Mouse (Mus musculus): ENCODE results near the gene Lgr5. TPM values are rescaled to one million over a fixed set of nuclear protein-coding genes. Genes with fewer than 3 reads are reported as not detected.

The Lgr5 gene
- total RNA-seq, 2 experiments from 2014 or later = 2.8 to 3.6 TPM

DNA sequence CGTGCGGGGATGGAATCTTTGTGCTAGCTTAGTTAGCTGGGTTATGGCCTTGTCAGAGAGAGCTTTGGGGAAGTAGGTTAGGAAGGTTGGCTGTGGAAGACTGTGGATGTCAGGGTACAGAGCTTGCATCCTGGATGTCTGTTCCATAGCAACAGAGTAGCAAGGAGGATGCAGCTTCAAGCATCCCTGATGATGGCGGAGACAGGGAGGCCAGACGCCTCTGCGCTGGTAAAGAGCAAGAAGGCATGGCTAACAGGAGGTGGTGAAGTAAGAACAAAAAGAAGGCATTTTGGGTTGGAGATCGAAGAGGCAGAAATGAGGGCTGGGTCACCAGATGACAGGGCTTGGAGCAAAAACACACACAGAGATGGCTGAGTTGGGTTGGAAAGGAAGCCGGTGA, 118.9 kb downstream of the Lgr5 start:
- intact Hi-C loops (cut with DNase I) = no loop called here
- DNase-seq (ENCODE audit: low spot score in 2 of 2) = no peak

- intact Hi-C loops (cut with DNase I) = no loop called here
These were observed 119.6 kb downstream of the Lgr5 start for GRCm38 (mm10) chr10:115467985-115468384.

DNA sequence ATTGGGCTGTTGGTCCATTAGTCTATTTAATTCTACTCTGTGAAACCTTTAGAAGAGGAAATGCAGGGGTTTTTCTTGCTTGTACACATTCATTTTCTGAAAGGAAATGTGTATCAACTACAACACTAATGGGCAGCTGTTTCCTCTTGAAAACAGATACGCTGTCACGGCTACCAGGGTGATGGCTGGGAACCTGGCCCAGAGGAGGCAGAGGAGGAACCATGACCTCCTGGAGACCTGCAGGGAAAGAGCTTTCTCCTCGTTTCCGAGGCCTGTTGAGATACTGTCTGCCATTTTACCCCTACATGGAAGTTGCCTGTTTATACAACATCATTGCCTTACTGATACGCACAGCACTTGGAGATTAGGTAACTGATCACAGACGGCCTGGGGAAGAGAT, 121.8 kb downstream of the Lgr5 start:
- intact Hi-C loops (cut with DNase I) = no loop called here
- no peak for DNase-seq (ENCODE audit: low spot score in 2 of 2)

More at GRCm38 (mm10) chr10:115467985-115468384, 119.6 kb downstream of the Lgr5 start:
- no peak for DNase-seq (ENCODE audit: low spot score in 2 of 2)

DNA sequence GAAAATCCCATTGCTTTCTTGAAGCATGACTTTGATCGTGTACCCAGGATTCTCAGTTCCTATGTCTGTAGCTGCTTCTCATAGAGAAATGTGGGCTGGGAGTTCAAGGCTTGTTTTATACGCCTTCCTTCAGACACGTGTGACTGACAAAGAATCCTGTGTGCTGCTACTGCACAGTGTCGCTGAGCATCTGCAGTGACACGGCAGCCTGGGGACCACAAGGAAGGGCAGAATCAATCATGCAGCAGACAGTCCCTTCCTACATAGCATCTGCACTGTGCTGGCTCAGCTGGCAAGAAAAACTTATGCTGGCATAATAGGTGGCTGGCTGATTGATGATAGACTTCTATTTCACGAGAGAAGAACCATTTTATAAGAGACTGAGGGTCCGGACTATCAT, 122.5 kb downstream of the Lgr5 start:
- intact Hi-C loops (cut with DNase I) = no loop called here
- no peak for DNase-seq (ENCODE audit: low spot score in 2 of 2)

DNA sequence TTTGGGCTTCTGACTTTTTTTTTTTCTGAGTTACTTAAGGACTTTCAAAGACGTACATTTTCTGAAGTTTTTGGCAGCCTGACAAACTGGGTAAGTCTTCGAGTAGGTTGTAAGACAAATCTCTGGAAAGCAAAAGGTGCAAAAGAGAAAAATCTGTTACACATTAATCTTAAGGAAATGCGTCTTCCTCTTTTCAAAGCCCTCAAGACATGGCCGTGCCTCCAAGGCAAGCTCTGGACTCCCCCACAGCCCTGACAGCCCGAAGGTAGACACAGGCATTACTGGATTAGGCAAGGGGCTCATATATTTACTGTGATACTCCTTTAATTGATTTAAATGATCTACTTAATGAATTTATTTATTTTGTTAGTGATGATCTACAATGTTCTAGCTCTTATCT, 124.9 kb downstream of the Lgr5 start:
- intact Hi-C loops (cut with DNase I) = no loop called here

DNA sequence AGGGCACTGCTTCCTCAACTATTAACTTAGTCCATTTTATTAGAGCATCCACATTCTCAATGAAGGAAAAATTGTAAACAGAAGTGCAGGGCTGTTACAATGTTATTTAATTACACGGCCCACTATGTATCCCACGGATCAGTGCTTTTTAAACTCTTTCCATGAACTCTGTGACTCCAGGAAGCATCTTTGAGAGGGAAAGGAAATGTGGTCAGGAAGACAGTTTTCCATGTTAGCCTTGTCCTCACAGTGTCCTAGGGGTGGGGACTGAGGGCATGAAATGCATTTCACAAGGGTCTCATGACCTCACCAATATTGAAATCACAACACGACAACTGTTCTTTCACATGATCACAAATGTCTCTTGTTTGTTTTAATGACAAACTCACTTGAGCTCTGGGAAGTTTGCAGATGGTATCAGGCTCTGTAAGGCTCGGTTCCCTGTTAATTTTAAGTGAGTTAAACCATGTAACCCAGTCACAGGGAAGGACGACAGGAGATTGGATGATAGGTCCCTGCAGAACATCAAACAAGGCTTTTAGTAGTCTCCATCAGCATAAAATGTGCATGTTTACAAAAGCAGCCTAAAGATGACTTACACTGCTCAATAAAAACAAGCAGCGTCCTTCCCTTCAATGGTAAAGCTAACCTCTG, 130.1 kb downstream of the Lgr5 start:
- intact Hi-C loops (cut with DNase I) = no loop called here

More for the DNA sequence above, 124.9 kb downstream of the Lgr5 start:
- DNase-seq (ENCODE audit: low spot score in 2 of 2) = no peak

DNA sequence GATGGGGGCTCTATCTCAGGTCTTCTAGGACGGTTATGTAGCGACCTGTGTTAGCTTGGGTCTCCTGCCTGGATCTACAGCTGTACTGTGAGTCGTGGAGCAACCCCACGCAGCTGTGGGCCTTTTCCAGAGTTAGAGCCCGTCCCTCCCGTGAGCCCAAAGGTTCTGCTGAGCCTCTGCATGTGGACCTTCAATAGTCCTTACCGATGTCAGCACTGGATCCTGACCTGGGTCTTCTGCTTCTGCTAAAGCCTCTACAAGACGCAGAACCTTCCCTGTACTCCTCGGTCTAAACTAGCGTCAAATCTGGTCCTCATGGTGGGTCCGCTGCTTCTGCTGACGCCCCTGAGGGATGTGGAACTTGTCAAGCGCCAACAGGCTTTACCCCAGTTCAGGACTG, 139.0 kb downstream of the Lgr5 start:
- intact Hi-C loops (cut with DNase I) = no loop called here
- DNase-seq (ENCODE audit: low spot score in 2 of 2) = no peak

More for the DNA sequence above, 130.1 kb downstream of the Lgr5 start:
- DNase-seq (ENCODE audit: low spot score in 2 of 2) = no peak

DNA sequence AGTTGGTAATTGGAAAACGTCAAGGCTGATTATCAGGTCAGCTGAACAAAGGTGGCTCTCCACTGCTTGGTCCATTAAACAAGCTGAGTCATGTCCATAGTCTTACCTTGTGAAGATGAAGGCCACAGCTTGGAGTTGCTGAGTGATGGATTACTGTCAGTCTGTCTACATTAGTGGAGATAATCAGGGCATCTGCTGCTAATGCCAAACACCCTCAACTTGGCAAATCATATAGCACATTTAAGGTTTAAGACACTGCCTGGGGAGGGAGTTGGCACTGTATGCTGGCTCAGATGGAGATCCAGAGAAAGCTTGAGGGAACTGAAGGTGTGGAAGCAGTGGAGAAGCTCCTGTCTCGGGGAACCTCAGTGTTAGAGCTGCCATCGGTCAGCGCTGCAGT, 150.3 kb downstream of the Lgr5 start:
- no peak for DNase-seq (ENCODE audit: low spot score in 2 of 2)
- intact Hi-C loops (cut with DNase I) = loop anchor here (10.0 kb wide), 2 partner anchors 178 to 548 kb away; no protein-coding TSS in a partner anchor

- intact Hi-C loops (cut with DNase I) = no loop called here
- no peak for DNase-seq (ENCODE audit: low spot score in 2 of 2)
These were observed 162.2 kb downstream of the Lgr5 start for GRCm38 (mm10) chr10:115425351-115425750.

- DNase-seq (ENCODE audit: low spot score in 2 of 2) = no peak
- intact Hi-C loops (cut with DNase I) = no loop called here
These were observed 165.6 kb downstream of the Lgr5 start for GRCm38 (mm10) chr10:115421976-115422375.

- intact Hi-C loops (cut with DNase I) = no loop called here
- DNase-seq (ENCODE audit: low spot score in 2 of 2) = no peak
These were observed 173.5 kb downstream of the Lgr5 start for GRCm38 (mm10) chr10:115414056-115414455.

DNA sequence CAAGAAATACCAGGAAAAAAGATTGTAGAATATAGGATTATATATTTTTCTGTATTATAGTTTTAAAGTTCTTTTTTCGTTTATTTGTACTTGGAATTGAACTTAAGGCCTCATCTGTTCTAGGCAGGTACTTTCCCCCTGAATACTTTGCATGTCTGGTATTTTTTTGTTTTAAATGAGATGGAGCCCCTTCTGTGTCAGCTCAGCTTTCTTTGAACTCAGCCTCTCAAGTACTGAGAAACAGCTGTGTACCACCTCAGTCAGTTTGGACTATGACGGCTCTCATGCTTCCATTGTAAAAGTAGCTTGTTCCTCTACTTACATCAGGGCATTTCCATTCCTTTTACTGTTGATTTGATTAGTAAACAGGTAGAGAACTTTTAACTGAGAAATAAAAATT, 174.1 kb downstream of the Lgr5 start:
- intact Hi-C loops (cut with DNase I) = no loop called here
- no peak for DNase-seq (ENCODE audit: low spot score in 2 of 2)

DNA sequence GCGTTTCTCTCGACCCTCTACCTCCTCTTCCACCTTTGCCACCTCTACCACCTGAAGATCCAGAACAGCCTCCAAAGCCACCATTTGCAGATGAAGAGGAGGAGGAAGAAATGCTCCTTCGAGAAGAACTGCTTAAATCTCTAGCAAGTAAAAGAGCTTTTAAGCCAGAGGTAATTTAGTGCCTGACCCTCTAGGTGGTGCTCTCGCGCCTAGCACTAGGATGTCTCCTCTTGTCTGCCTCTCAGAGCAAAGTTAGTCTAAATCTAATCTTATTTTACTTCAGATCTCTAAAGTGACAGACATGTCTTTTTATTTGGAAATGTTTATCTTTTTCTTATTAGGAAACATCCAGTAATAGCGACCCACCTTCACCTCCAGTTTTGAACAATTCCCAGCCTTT, 181.2 kb downstream of the Lgr5 start:
- DNase-seq (ENCODE audit: low spot score in 2 of 2) = peak; percentile 55 to 72
- intact Hi-C loops (cut with DNase I) = loop anchor here (10.0 kb wide), 1 partner anchor 208 kb away; no protein-coding TSS in a partner anchor

Other genes starting within 250 kb of the Lgr5 start
- 10 to 100 TPM; 52.6 to 57.6 TPM for gene Tmem19, start 225.3 kb downstream of the Lgr5 start, total RNA-seq (2021)
- gene Thap2, start 203.3 kb downstream of the Lgr5 start, total RNA-seq (2021) = 10 to 100 TPM; 10.7 to 13.1 TPM
- gene Zfc3h1, start 202.8 kb downstream of the Lgr5 start, total RNA-seq (2021) = 10 to 100 TPM; 50.9 to 52.6 TPM
- gene A930009A15Rik, start 17.8 kb downstream of the Lgr5 start, total RNA-seq (2021) = under 1 TPM; 0.57 to 0.72 TPM
- 1 to 10 TPM in 1 of 2 experiments, under 1 TPM in 1; 0.68 to 1.2 TPM for gene Tspan8, start 229.1 kb upstream of the Lgr5 start, total RNA-seq (2021)

Measured in left cerebral cortex, postnatal 14 days (tissue).